Mouse (Mus musculus) heart, embryonic 14.5 days (tissue): ENCODE data around the gene Edar. TPM values are rescaled to one million over a fixed set of nuclear protein-coding genes. Genes with fewer than 3 reads are reported as not detected.

Experiments used
- ATAC-seq: fragments of 200-750 bp; cut with Nextera tagmentation; 2 replicates; pipeline ENCODE4 v1.8.0; 2017; ENCODE audit warnings: low read depth, moderate TSS enrichment; ENCODE audit not compliant: insufficient number of reproducible peaks, insufficient read depth, low FRiP score
- H3K27ac ChIP-seq, 2 experiments: fragments of 200-500 bp in 1 of 2; fragments of 300-500 bp in 1 of 2; sonication (generic) in 1 of 2; replicated peaks in 1 of 2; 2 replicates each; pipeline ENCODE4 v1.5.1; 2012 to 2014; ENCODE audit warnings: low read depth in 2 of 2, low read length in 2 of 2, control low read depth in 1 of 2, mild to moderate bottlenecking in 1 of 2, mixed read lengths in 1 of 2; ENCODE audit not compliant: control insufficient read depth in 1 of 2, insufficient read depth in 1 of 2
- H3K27me3 ChIP-seq: fragments of 300-500 bp; sonication (generic); 2 replicates; pipeline ENCODE4 v1.6.1; 2014; ENCODE audit warnings: mild to moderate bottlenecking, low read length, control low read depth; ENCODE audit not compliant: control insufficient read depth, insufficient read depth
- H3K36me3 ChIP-seq: fragments of 300-500 bp; sonication (generic); 2 replicates; pipeline ENCODE4 v1.6.1; 2014; ENCODE audit warnings: mild to moderate bottlenecking, control low read depth, low read length, mixed read lengths; ENCODE audit not compliant: control insufficient read depth, insufficient read depth
- H3K4me1 ChIP-seq, 2 experiments: fragments of 200-500 bp in 1 of 2; fragments of 300-500 bp in 1 of 2; sonication (generic) in 1 of 2; 2 replicates each; pipeline ENCODE4 v1.6.1; 2012 to 2014; ENCODE audit warnings: low read length in 2 of 2, control low read depth in 1 of 2, mixed read lengths in 1 of 2; ENCODE audit not compliant: control insufficient read depth in 2 of 2, insufficient read depth in 2 of 2
- H3K4me2 ChIP-seq: fragments of 300-500 bp; sonication (generic); 2 replicates; pipeline ENCODE4 v1.6.1; 2014; ENCODE audit warnings: mild to moderate bottlenecking, low read length
- H3K4me3 ChIP-seq, 2 experiments: fragments of 200-500 bp in 1 of 2; fragments of 300-500 bp in 1 of 2; sonication (generic) in 1 of 2; 2 replicates each; pipeline ENCODE4 v1.5.1; 2012 to 2014; ENCODE audit warnings: low read length in 2 of 2, mild to moderate bottlenecking in 2 of 2, control low read depth in 1 of 2, low read depth in 1 of 2, moderate library complexity in 1 of 2; ENCODE audit not compliant: control insufficient read depth in 1 of 2, insufficient read depth in 1 of 2
- H3K9ac ChIP-seq: fragments of 300-500 bp; sonication (generic); 2 replicates; pipeline ENCODE4 v1.6.1; 2014; ENCODE audit warnings: mild to moderate bottlenecking, low read length
- H3K9me3 ChIP-seq: fragments of 300-500 bp; sonication (generic); 2 replicates; pipeline ENCODE4 v1.6.1; 2016; ENCODE audit warnings: low read length, control low read depth; ENCODE audit not compliant: control insufficient read depth
- WGBS: fragments of 180-500 bp; shearing (Covaris S2); extraction: QIAGEN DNeasy Blood & Tissue Kit; methylation state at CpG from one replicate; pipeline ENCODE4 v1.1.7; 2014; 5-methylcytosine and 5-hydroxymethylcytosine counted together
- polyA plus RNA-seq: library from polyadenylated mRNA; unstranded; fragments of >200 nt; fragmentation: Nextera tagmentation; extraction: Ambion mirVana; gene quantifications from 2 replicates; pipeline ENCODE4 v1.2.1, GENCODE M21; 2014

Gene Edar
- polyA plus RNA-seq, 1 experiment from 2014 or later: 0.07 TPM

GRCm38 (mm10) chr10:58700160-58700559, 24.7 kb upstream of the Edar start:
- no peak for ATAC-seq
- 48% methylated on average over 4 of the region's 4 CpGs for WGBS
- no peak overlapping the region for H3K9ac ChIP-seq
- no peaks in the 10 kb centered on the region for H3K9me3 ChIP-seq
- no peaks in the 10 kb centered on the region for H3K36me3 ChIP-seq
- H3K4me2 ChIP-seq: no peak overlapping the region
- no peak overlapping the region for H3K27ac ChIP-seq
- no peaks in the 10 kb centered on the region for H3K4me1 ChIP-seq
- H3K27me3 ChIP-seq: no peaks in the 10 kb centered on the region
- H3K4me3 ChIP-seq: no peak overlapping the region

- H3K4me3 ChIP-seq: no peak overlapping the region
- H3K4me1 ChIP-seq: no peaks in the 10 kb centered on the region
- no peaks in the 10 kb centered on the region for H3K9me3 ChIP-seq
- WGBS: 74% methylated on average over 4 of the region's 4 CpGs
- H3K9ac ChIP-seq: no peak overlapping the region
- no peak for ATAC-seq
- H3K4me2 ChIP-seq: no peak overlapping the region
- H3K27me3 ChIP-seq: no peaks in the 10 kb centered on the region
- no peak overlapping the region for H3K27ac ChIP-seq
- no peaks in the 10 kb centered on the region for H3K36me3 ChIP-seq
These were observed 23.5 kb upstream of the Edar start for GRCm38 (mm10) chr10:58698955-58699354.

GRCm38 (mm10) chr10:58691051-58691450, 15.6 kb upstream of the Edar start:
- no peak overlapping the region for H3K4me2 ChIP-seq
- H3K4me1 ChIP-seq: no peaks in the 10 kb centered on the region
- no peak overlapping the region for H3K4me3 ChIP-seq
- H3K9ac ChIP-seq: no peak overlapping the region
- 80% methylated on average over 6 of the region's 7 CpGs for WGBS
- no peak for ATAC-seq
- H3K27me3 ChIP-seq: no peaks in the 10 kb centered on the region
- H3K9me3 ChIP-seq: no peaks in the 10 kb centered on the region
- H3K36me3 ChIP-seq: no peaks in the 10 kb centered on the region
- H3K27ac ChIP-seq: no peak overlapping the region

- H3K9me3 ChIP-seq: no peaks in the 10 kb centered on the region
These were observed 3.8 kb upstream of the Edar start for GRCm38 (mm10) chr10:58679298-58679697.

GRCm38 (mm10) chr10:58673278-58674061, 2.0 kb downstream of the Edar start:
- ATAC-seq: no peak
- Histone ChIP-seq H3K36me3 (no peaks in the 10 kb centered on the region), H3K4me2 (no peak overlapping the region), H3K4me1 (peaks cover 2 to 3% of the 10 kb centered on the region in 2 experiments; a peak in 3 of 4 replicates), H3K27ac (no peak overlapping the region), H3K9me3 (no peaks in the 10 kb centered on the region), H3K9ac (no peak overlapping the region), H3K4me3 (no peak overlapping the region), H3K27me3 (0 out of 2 replicates have a peak, but pooled peaks cover 6% of the 10 kb centered on the region)
- 38% methylated on average over 15 of the region's 15 CpGs for WGBS

More at GRCm38 (mm10) chr10:58679298-58679697, 3.8 kb upstream of the Edar start:
- H3K27me3 ChIP-seq: 0 out of 2 replicates have a peak, but pooled peaks cover 3% of the 10 kb centered on the region
- WGBS: 38% methylated on average over 6 of the region's 6 CpGs
- no peak for ATAC-seq
- no peak overlapping the region for H3K4me2 ChIP-seq
- H3K4me3 ChIP-seq: no peak overlapping the region
- peaks cover 2 to 3% of the 10 kb centered on the region in 2 experiments; a peak in 3 of 4 replicates for H3K4me1 ChIP-seq
- H3K27ac ChIP-seq: no peak overlapping the region
- no peak overlapping the region for H3K9ac ChIP-seq
- H3K36me3 ChIP-seq: no peaks in the 10 kb centered on the region

- no peak overlapping the region for H3K27ac ChIP-seq
- peaks cover 2 to 3% of the 10 kb centered on the region in 2 experiments; a peak in 3 of 4 replicates for H3K4me1 ChIP-seq
- H3K4me3 ChIP-seq: no peak overlapping the region
- H3K27me3 ChIP-seq: 0 out of 2 replicates have a peak, but pooled peaks cover 6% of the 10 kb centered on the region
- ATAC-seq: no peak
- no peak overlapping the region for H3K4me2 ChIP-seq
- H3K9ac ChIP-seq: no peak overlapping the region
- WGBS: 74% methylated on average over 10 of the region's 10 CpGs
- no peaks in the 10 kb centered on the region for H3K36me3 ChIP-seq
- H3K9me3 ChIP-seq: no peaks in the 10 kb centered on the region
These were observed 2.7 kb downstream of the Edar start for GRCm38 (mm10) chr10:58672557-58673277.

- ATAC-seq: no peak
These were observed 11.6 kb downstream of the Edar start for GRCm38 (mm10) chr10:58663868-58664267.

More at GRCm38 (mm10) chr10:58663868-58664267, 11.6 kb downstream of the Edar start:
- no peaks in the 10 kb centered on the region for H3K27me3 ChIP-seq
- H3K36me3 ChIP-seq: no peaks in the 10 kb centered on the region
- H3K9ac ChIP-seq: no peak overlapping the region
- 82% methylated on average over 5 of the region's 5 CpGs for WGBS
- no peak overlapping the region for H3K4me3 ChIP-seq
- H3K9me3 ChIP-seq: no peaks in the 10 kb centered on the region
- no peaks in the 10 kb centered on the region for H3K4me1 ChIP-seq
- H3K4me2 ChIP-seq: no peak overlapping the region
- no peak overlapping the region for H3K27ac ChIP-seq
